Mouse (Mus musculus) myocyte (in vitro differentiated cells): ENCODE data around the gene Akap5. TPM values are rescaled to one million over a fixed set of nuclear protein-coding genes. Genes with fewer than 3 reads are reported as not detected.
A peak's percentile ranks its signal among the peaks of the same experiment; 100 is the strongest.

ENCODE experiments used
- H3K27me3 ChIP-seq: one replicate; pipeline ENCODE4 v1.6.1; 2011; ENCODE audit not compliant: control insufficient read depth, insufficient read depth, insufficient read length
- H3K36me3 ChIP-seq: one replicate; pipeline ENCODE4 v1.6.1; 2011; ENCODE audit not compliant: control insufficient read depth, insufficient read depth
- H3K4me2 ChIP-seq: one replicate; pipeline ENCODE4 v1.6.1; 2011; ENCODE audit warnings: low read depth, control low read depth
- H3K4me3 ChIP-seq: one replicate; pipeline ENCODE4 v1.5.1; 2011; ENCODE audit warnings: mild to moderate bottlenecking, control low read depth, moderate library complexity
- H3K79me2 ChIP-seq: one replicate; pipeline ENCODE4 v1.6.1; 2011; ENCODE audit not compliant: control insufficient read depth, insufficient read depth
- H3ac ChIP-seq: one replicate; pipeline ENCODE4 v1.6.1; 2011; ENCODE audit not compliant: control insufficient read depth, insufficient read length
- CEBPB ChIP-seq: IDR thresholded peaks from 2 replicates; pipeline ENCODE4 v1.6.1; 2011; ENCODE audit warnings: mild to moderate bottlenecking, moderate library complexity; ENCODE audit not compliant: poor library complexity, insufficient read depth, severe bottlenecking
- E2F4 ChIP-seq: IDR thresholded peaks from one replicate; pipeline ENCODE4 v1.6.1; 2011; ENCODE audit warnings: mild to moderate bottlenecking, control low read depth, moderate library complexity; ENCODE audit not compliant: insufficient read depth
- MAX ChIP-seq: IDR thresholded peaks from one replicate; pipeline ENCODE4 v1.6.1; 2011; ENCODE audit warnings: low read depth, mild to moderate bottlenecking, control low read depth
- MYOD1 ChIP-seq, 3 experiments: IDR thresholded peaks; one replicate each; pipeline ENCODE4 v1.6.1; 2011; ENCODE audit warnings: control low read depth in 2 of 3, low read depth in 2 of 3, mild to moderate bottlenecking in 2 of 3, moderate library complexity in 1 of 3; ENCODE audit not compliant: insufficient read length in 2 of 3, control insufficient read depth in 1 of 3
- MYOG ChIP-seq, 3 experiments: IDR thresholded peaks; one replicate each; pipeline ENCODE4 v1.6.1; 2011; ENCODE audit warnings: control low read depth in 2 of 3, low read depth in 2 of 3, mild to moderate bottlenecking in 2 of 3; ENCODE audit not compliant: insufficient read length in 2 of 3, control insufficient read depth in 1 of 3, insufficient read depth in 1 of 3
- POLR2A ChIP-seq: IDR thresholded peaks from one replicate; pipeline ENCODE4 v1.6.1; 2011; ENCODE audit warnings: low read depth, mild to moderate bottlenecking, control low read depth, moderate library complexity; ENCODE audit not compliant: insufficient read length
- POLR2AphosphoS2 ChIP-seq: IDR thresholded peaks from one replicate; pipeline ENCODE4 v1.6.1; 2011; ENCODE audit warnings: low read depth, control low read depth; ENCODE audit not compliant: insufficient read length
- REST ChIP-seq: IDR thresholded peaks from one replicate; pipeline ENCODE4 v1.6.1; 2011; ENCODE audit warnings: mild to moderate bottlenecking, control low read depth, moderate library complexity; ENCODE audit not compliant: insufficient read depth, insufficient read length
- SRF ChIP-seq: IDR thresholded peaks from one replicate; pipeline ENCODE4 v1.6.1; 2011; ENCODE audit warnings: low read depth; ENCODE audit not compliant: control insufficient read depth, insufficient read length
- TCF12 ChIP-seq: IDR thresholded peaks from one replicate; pipeline ENCODE4 v1.6.1; 2011; ENCODE audit warnings: mild to moderate bottlenecking, control low read depth; ENCODE audit not compliant: poor library complexity, insufficient read depth, severe bottlenecking
- TCF3 ChIP-seq: IDR thresholded peaks from one replicate; pipeline ENCODE4 v1.6.1; 2011; ENCODE audit warnings: low read depth, control low read depth; ENCODE audit not compliant: insufficient read length
- USF1 ChIP-seq: IDR thresholded peaks from one replicate; pipeline ENCODE4 v1.6.1; 2011; ENCODE audit warnings: low read depth, mild to moderate bottlenecking, control low read depth, moderate library complexity
- polyA plus RNA-seq: library from polyadenylated mRNA; unstranded; fragments of >200 nt; fragmentation: generic; extraction: Trizol; gene quantifications from one replicate; pipeline ENCODE4 v1.2.1, GENCODE M21; 2012; ENCODE audit warnings: missing spikeins

The Akap5 gene
- polyA plus RNA-seq, 1 experiment = 0.02 TPM

- peaks cover 71% of the 10 kb centered on the region for H3K79me2 ChIP-seq
- TF ChIP-seq USF1 (peak; percentile 78), MYOG (IDR thresholded peaks at IDR 0.05; ENCODE audit: control insufficient read depth in 1 of 3, insufficient read depth in 1 of 3, insufficient read length in 2 of 3, low read depth in 2 of 3) (peak in 1 of 3 experiments; percentile 59), TCF12 (no peak), E2F4 (peak; percentile 16), POLR2A (peak; percentile 64), MYOD1 (IDR thresholded peaks at IDR 0.05; ENCODE audit: control insufficient read depth in 1 of 3, insufficient read length in 2 of 3, low read depth in 2 of 3) (peak in 2 of 3 experiments; percentile 50 to 73)
- H3K4me3 ChIP-seq = peak overlapping the region; percentile 46
- H3ac ChIP-seq = peak overlapping the region; percentile 86
- no peaks in the 10 kb centered on the region for H3K27me3 ChIP-seq
- peak overlapping the region; percentile 90 for H3K4me2 ChIP-seq
- no peaks in the 10 kb centered on the region for H3K36me3 ChIP-seq
These were observed 46.3 kb downstream of the Akap5 start for GRCm38 (mm10) chr12:76370831-76371571.

- Histone ChIP-seq H3K4me2 (peak overlapping the region; percentile 90), H3K4me3 (peak overlapping the region; percentile 46), H3K36me3 (no peaks in the 10 kb centered on the region), H3K79me2 (peaks cover 71% of the 10 kb centered on the region), H3K27me3 (no peaks in the 10 kb centered on the region), H3ac (no peak overlapping the region)
- no peak for TF ChIP-seq USF1
- no peak for TF ChIP-seq MYOG (IDR thresholded peaks at IDR 0.05; ENCODE audit: control insufficient read depth in 1 of 3, insufficient read depth in 1 of 3, insufficient read length in 2 of 3, low read depth in 2 of 3)
- no peak for TF ChIP-seq SRF
- no peak for TF ChIP-seq TCF12
- no peak for TF ChIP-seq TCF3
- TF ChIP-seq MYOD1 (IDR thresholded peaks at IDR 0.05; ENCODE audit: control insufficient read depth in 1 of 3, insufficient read length in 2 of 3, low read depth in 2 of 3) = no peak
- TF ChIP-seq CEBPB = no peak
- no peak for TF ChIP-seq POLR2AphosphoS2
- no peak for TF ChIP-seq E2F4
- no peak for TF ChIP-seq POLR2A
- TF ChIP-seq REST = no peak
- no peak for TF ChIP-seq MAX
These were observed 47.4 kb downstream of the Akap5 start for GRCm38 (mm10) chr12:76372046-76372445.

GRCm38 (mm10) chr12:76372881-76373818 lies 48.5 kb downstream of the Akap5 start:
- TF ChIP-seq REST = no peak
- no peak for TF ChIP-seq MYOD1 (IDR thresholded peaks at IDR 0.05; ENCODE audit: control insufficient read depth in 1 of 3, insufficient read length in 2 of 3, low read depth in 2 of 3)
- TF ChIP-seq MYOG (IDR thresholded peaks at IDR 0.05; ENCODE audit: control insufficient read depth in 1 of 3, insufficient read depth in 1 of 3, insufficient read length in 2 of 3, low read depth in 2 of 3) = no peak
- no peak for TF ChIP-seq MAX
- no peak for TF ChIP-seq USF1
- TF ChIP-seq POLR2AphosphoS2 = no peak
- no peak for TF ChIP-seq SRF
- TF ChIP-seq CEBPB = no peak
- TF ChIP-seq TCF12 = no peak
- no peak for TF ChIP-seq E2F4
- TF ChIP-seq POLR2A = no peak
- Histone ChIP-seq H3K4me3 (peak overlapping the region; percentile 46), H3ac (no peak overlapping the region), H3K27me3 (no peaks in the 10 kb centered on the region), H3K36me3 (no peaks in the 10 kb centered on the region), H3K79me2 (peaks cover 75% of the 10 kb centered on the region), H3K4me2 (peak overlapping the region; percentile 90)

- no peak overlapping the region for H3K4me3 ChIP-seq
- no peak overlapping the region for H3ac ChIP-seq
- H3K36me3 ChIP-seq = no peaks in the 10 kb centered on the region
- H3K27me3 ChIP-seq = no peaks in the 10 kb centered on the region
- H3K4me2 ChIP-seq = no peak overlapping the region
- TF ChIP-seq MYOG (IDR thresholded peaks at IDR 0.05; ENCODE audit: control insufficient read depth in 1 of 3, insufficient read depth in 1 of 3, insufficient read length in 2 of 3, low read depth in 2 of 3) = no peak
- TF ChIP-seq TCF3 = no peak
- TF ChIP-seq POLR2AphosphoS2 = no peak
- no peak for TF ChIP-seq CEBPB
- TF ChIP-seq SRF = no peak
- TF ChIP-seq REST = no peak
- TF ChIP-seq POLR2A = no peak
- no peak for TF ChIP-seq TCF12
- no peak for TF ChIP-seq USF1
- TF ChIP-seq MAX = no peak
- no peak for TF ChIP-seq MYOD1 (IDR thresholded peaks at IDR 0.05; ENCODE audit: control insufficient read depth in 1 of 3, insufficient read length in 2 of 3, low read depth in 2 of 3)
- no peak for TF ChIP-seq E2F4
- peaks cover 77% of the 10 kb centered on the region for H3K79me2 ChIP-seq
These were observed 49.3 kb downstream of the Akap5 start for GRCm38 (mm10) chr12:76373991-76374390.
